Mouse (Mus musculus): ENCODE results near the gene Gm12169. TPM values are rescaled to one million over a fixed set of nuclear protein-coding genes. Genes with fewer than 3 reads are reported as not detected.

Gene Gm12169
- total RNA-seq, 2 experiments from 2014 or later: not detected

- DNase-seq (ENCODE audit: low spot score in 2 of 2): no peak
- intact Hi-C loops (cut with DNase I): no loop called here
These were observed 56.4 kb downstream of the Gm12169 start for GRCm38 (mm10) chr11:46580428-46580827.

GRCm38 (mm10) chr11:46582741-46583140 is 58.7 kb downstream of the Gm12169 start:
- no peak for DNase-seq (ENCODE audit: low spot score in 2 of 2)
- intact Hi-C loops (cut with DNase I): no loop called here

Other genes with a start within 250 kb of the Gm12169 start
- 100 to 1,000 TPM; 378 to 408 TPM for gene Cyfip2, start 211.4 kb upstream of the Gm12169 start, total RNA-seq (2021)
- under 1 TPM; 0.11 to 0.44 TPM for gene Itk, start 134.7 kb upstream of the Gm12169 start, total RNA-seq (2021)
- not detected for gene Fam71b, start 127.7 kb upstream of the Gm12169 start, total RNA-seq (2021)
- 10 to 100 TPM; 30.2 to 36.5 TPM for gene Med7, start 87.3 kb upstream of the Gm12169 start, total RNA-seq (2021)
- gene Havcr2, start 69.3 kb upstream of the Gm12169 start, total RNA-seq (2021): 1 to 10 TPM; 1.1 to 1.7 TPM
- gene BC053393, start 47.3 kb downstream of the Gm12169 start, total RNA-seq (2021): under 1 TPM; 0.29 to 0.32 TPM
- not detected for gene Dppa1, start 105.0 kb downstream of the Gm12169 start, total RNA-seq (2021)
- gene Timd2, start 182.8 kb downstream of the Gm12169 start, total RNA-seq (2021): not detected
- gene Havcr1, start 210.9 kb downstream of the Gm12169 start, total RNA-seq (2021): not detected

Data from left cerebral cortex, postnatal 14 days (tissue).